Mouse (Mus musculus) liver, embryonic 14.5 days (tissue): Measurements from ENCODE around the gene Slc12a9.

Experiments
- CTCF ChIP-seq: IDR thresholded peaks from 2 replicates; pipeline ENCODE4 v1.5.1; 2016; ENCODE audit warnings: antibody characterized with exemption, low read depth, control low read depth
- EP300 ChIP-seq: IDR thresholded peaks from 2 replicates; pipeline ENCODE4 v1.6.1; 2016; ENCODE audit warnings: antibody characterized with exemption, low read depth

GRCm38 (mm10) chr5:137346388-137346787 is 13.0 kb upstream of the Slc12a9 start:
- TF ChIP-seq CTCF (no peak), EP300 (no peak)
